Mouse (Mus musculus): ENCODE results near the gene Cgrrf1.

The Cgrrf1 gene

DNA sequence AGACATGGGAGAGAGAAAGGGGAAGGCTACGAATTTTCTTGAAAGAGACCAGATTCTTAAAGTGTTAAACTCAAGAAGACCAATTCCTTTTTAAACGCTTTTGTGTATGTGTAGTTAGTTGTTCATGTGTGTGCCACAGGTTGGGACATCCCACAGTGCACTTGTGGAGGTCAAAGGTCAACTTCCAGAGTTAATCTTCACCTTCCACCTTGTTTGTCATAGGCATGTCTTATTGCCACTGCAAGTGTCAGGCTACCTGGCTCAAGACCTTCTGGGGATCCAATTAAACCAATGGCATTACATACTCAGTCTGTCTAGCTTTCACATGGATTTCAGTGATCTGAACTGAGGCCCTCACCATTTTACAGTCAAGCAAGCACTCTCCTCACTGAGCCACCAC is 7.9 kb upstream of the Cgrrf1 start:
- DNase-seq (ENCODE audit: low spot score in 2 of 2) = no peak

DNA sequence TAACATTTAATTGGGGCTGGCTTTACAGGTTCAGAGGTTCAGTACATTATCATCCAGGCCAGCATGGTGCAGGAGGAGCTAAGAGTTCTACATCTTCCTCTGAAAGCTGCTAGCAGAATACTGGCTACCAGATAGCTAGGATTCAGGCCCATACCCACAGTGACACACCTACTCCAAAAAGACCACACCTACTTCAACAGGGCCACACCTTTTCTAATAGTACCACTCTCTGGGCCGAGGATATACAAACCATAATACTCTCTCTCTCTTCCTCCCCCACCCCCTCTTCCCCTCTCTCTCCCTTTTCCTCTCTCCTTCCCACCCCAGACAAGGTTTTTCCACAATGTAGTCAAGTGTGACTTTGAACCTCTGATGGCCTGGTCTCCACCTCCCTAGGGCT is 4.5 kb upstream of the Cgrrf1 start:
- no peak for DNase-seq (ENCODE audit: low spot score in 2 of 2)

DNA sequence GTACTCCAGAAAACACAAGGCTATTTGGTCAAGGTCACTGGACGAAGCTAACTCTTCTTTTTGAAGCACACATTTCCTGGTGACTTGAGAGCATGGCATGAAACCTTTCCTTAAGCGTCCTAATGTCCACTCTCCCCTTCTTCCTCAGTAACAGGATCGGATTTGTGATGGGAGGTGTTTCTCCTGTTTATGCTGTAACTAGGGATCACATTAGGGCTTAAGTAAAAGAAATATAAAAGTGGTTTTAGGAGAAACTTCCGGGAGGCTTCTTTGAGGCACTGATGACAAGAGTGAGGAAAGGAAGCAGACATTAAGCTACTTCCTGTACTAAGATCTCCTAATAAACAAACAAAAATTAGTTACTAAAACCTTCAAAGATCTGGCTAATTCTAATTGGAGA is 630 bp upstream of the Cgrrf1 start:
- no peak for DNase-seq (ENCODE audit: low spot score in 2 of 2)

GRCm38 (mm10) chr14:46832354-46833272 is 688 bp downstream of the Cgrrf1 start:
- DNase-seq (ENCODE audit: low spot score in 2 of 2) = peak in 1 of 2 experiments; percentile 15

GRCm38 (mm10) chr14:46839326-46839725 is 7.4 kb downstream of the Cgrrf1 start:
- no peak for DNase-seq (ENCODE audit: low spot score in 2 of 2)

DNA sequence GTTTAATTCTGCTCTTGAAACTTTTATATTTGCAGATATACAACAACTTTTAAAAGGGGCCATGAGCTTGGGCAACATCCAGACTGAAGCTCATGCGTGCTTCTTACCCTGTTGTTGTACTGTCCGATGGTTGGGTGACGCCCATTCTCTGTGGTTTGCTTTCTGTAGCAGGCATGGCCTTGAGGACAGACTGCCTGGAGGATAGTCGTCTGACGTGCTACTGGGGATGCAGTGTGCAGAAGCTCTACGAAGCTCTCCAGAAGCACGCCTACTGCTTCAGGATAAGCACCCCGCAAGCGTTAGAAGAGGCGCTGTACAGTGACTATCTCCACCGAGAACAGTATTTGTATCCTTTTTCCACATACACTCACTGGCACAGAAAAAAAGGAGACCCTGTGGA is 13.8 kb downstream of the Cgrrf1 start:
- no peak for DNase-seq (ENCODE audit: low spot score in 2 of 2)

DNA sequence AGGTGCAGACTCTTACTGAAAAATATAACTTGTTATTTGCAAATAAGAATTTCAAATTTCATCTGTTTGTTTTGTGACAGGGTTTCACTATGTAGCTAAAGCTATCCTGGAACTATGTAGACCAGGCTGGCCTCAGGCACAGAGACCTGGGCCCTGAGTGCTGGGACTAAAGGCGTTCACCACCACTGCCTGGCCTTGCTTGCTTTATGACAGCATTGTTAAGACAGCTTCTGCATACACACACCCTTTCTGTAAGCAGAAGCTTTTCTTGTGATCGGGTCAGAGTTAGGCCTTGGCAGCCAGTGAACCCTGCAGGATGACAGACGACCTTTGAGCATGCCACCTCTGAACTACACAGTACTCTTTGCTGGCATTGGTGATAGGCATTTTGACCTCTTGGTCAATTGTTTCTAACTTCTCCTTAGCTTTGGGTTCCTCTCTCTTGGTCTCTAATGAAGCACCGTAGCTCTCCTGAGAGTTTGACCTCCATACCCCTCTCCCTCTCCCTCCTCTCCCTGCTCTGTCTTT is 16.2 kb downstream of the Cgrrf1 start:
- DNase-seq (ENCODE audit: low spot score in 2 of 2) = no peak

- DNase-seq (ENCODE audit: low spot score in 2 of 2) = no peak
These were observed 16.8 kb downstream of the Cgrrf1 start for GRCm38 (mm10) chr14:46848736-46849135.

GRCm38 (mm10) chr14:46849769-46850168 is 17.8 kb downstream of the Cgrrf1 start:
- no peak for DNase-seq (ENCODE audit: low spot score in 2 of 2)

- DNase-seq (ENCODE audit: low spot score in 2 of 2) = no peak
These were observed 21.8 kb downstream of the Cgrrf1 start for GRCm38 (mm10) chr14:46853677-46854076.

- DNase-seq (ENCODE audit: low spot score in 2 of 2) = no peak
These were observed 31.0 kb downstream of the Cgrrf1 start for GRCm38 (mm10) chr14:46862922-46863321.

DNA sequence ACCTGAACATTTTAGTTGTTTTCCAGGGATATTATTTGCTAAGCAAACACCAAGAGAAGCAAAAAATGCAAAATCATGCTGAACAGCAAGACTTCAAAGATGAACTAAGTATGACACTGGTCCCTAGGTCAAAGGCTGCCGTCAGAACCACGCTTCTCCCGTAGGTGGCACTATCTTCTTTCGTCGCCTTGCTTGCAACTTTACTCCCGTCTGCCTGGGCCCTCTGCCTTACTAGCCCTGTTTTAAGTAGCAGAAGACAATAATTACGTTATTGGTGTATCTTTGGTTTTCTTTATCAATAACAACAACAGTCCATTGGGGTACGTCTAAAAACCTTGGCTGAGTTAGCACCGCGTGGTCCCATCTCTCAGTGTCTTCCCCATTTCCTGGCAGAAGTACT is 49.0 kb downstream of the Cgrrf1 start:
- DNase-seq (ENCODE audit: low spot score in 2 of 2) = peak in 1 of 2 experiments; percentile 51

GRCm38 (mm10) chr14:46881581-46882430 is 49.9 kb downstream of the Cgrrf1 start:
- DNase-seq (ENCODE audit: low spot score in 2 of 2) = peak in 1 of 2 experiments; percentile 11

DNA sequence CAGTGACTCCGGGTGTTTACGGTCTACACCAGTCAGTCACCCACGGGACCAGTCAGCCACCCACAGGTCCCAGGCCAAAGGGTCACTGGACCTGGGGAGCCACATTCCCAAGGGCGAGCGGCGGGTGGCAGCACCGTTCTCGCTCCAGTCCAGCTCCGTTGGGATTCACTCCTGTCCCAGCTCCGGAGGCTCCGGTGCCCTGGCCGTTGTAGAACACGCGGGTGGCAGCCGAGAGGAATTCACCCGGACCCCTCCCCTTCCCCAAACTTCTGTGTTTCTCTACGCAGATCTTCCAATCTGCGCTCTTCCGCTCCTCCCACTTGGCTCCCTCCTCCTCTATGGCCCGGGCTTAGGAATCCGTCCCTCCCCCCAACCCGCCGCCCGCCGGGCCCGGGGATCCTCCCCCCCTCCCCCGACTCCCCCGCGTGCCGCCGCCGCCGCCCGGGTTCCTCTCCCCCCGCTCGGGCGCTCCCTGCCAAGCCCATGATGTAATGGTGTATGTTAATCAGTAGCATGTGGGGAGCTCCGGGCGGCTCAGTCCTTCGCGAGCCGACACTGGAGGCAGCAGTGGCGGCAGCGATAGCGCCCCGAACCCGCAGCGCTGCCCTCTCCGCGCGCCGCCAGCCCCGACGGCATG is 50.6 kb downstream of the Cgrrf1 start, which contains the start of gene Samd4:
Gene Samd4 (plus strand): TSS at position 424 of the 637 bp plus-strand sequence.
- DNase-seq (ENCODE audit: low spot score in 2 of 2) = peak in 1 of 2 experiments; percentile 61

- DNase-seq (ENCODE audit: low spot score in 2 of 2) = peak in 1 of 2 experiments; percentile 70
These were observed 51.3 kb downstream of the Cgrrf1 start for GRCm38 (mm10) chr14:46883068-46883870.

DNA sequence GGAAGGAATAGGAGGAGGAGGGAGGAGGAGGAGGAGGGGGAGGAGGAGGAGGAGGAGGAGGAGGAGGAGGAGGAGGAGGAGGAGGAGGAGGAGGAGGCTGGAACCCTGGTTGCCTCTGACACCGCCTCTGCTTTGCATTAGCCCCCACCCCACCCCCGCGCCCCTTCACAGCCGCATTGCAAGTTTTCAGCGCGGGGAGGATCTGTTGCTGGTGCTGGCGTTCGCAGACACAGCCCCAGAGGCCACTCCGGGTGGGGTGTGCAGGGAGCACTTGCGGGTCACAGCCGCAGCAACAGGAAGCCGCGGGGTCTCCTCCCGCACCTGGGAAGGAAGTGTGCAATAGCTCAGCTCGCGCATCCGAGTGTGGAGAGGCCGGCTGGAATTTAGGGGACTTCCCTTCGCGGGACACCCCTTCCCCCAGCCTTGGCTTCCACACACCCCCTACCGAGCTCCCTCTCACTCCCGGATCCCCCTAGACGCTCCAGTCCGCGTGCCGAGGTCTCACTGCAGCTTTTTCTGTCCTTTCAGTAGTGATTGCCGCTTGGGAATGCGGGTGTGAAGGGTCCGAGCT is 52.0 kb downstream of the Cgrrf1 start:
- peak in 1 of 2 experiments; percentile 31 for DNase-seq (ENCODE audit: low spot score in 2 of 2)

- peak in 1 of 2 experiments; percentile 48 for DNase-seq (ENCODE audit: low spot score in 2 of 2)
These were observed 52.9 kb downstream of the Cgrrf1 start for GRCm38 (mm10) chr14:46884701-46885428.

GRCm38 (mm10) chr14:46885429-46885755 is 53.5 kb downstream of the Cgrrf1 start:
- peak in 1 of 2 experiments; percentile 13 for DNase-seq (ENCODE audit: low spot score in 2 of 2)

GRCm38 (mm10) chr14:46885891-46886301 is 54.0 kb downstream of the Cgrrf1 start:
- DNase-seq (ENCODE audit: low spot score in 2 of 2) = peak in 1 of 2 experiments; percentile 8

- DNase-seq (ENCODE audit: low spot score in 2 of 2) = no peak
These were observed 57.2 kb downstream of the Cgrrf1 start for GRCm38 (mm10) chr14:46889096-46889495.

Data from left cerebral cortex, adult 9 months (tissue).